Mouse (Mus musculus): ENCODE data around the gene Trim28.

DNA sequence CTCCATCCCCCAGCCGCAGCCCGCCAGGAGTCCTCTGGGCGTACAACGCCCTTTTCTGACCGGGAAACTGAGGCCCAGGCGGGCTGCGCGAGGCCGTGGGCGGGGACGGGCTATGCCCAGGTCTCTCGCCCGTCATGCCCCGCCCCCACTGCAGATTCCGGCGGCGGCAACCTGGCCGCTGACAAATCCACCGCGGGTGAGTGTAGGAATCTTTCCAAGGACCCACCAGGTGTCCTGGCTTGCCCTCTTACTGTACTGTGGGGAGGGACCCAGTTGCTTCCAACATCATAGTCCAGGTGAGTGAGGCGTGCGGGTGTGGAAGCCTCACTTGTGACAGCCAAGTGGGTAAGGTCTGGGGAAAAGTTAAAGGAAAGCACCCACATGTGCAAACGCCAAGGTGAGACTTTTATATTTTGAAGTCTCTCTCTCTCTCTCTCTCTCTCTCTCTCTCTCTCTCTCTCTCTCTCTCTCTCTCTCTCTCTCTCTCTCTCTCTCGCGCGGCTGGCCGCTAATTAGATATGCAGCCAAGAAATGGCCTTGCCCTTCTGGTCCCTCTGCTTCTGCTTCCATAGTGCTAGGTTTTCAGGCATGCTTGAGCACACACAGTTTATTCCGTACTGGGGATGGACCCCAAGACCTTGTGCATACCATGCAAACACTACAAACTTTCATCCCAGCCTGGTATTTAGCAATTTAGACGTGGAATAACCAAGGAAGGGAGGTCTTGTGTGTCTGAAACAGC, 32.6 kb upstream of the Trim28 start:
- no peak for TF ChIP-seq TAL1 (IDR thresholded peaks at IDR 0.05; ENCODE audit: low read length)
- no peak for TF ChIP-seq GATA1 (IDR thresholded peaks at IDR 0.05; ENCODE audit: low read length)
